Mouse (Mus musculus) hindbrain, embryonic 10.5 days (tissue): ENCODE measurements around the gene Gck. TPM values are rescaled to one million over a fixed set of nuclear protein-coding genes. Genes with fewer than 3 reads are reported as not detected.
"Not testable (repeated sequence)": the region's sequence is repeated elsewhere in the genome, so short reads cannot be mapped to it uniquely, and the experiment has no call there.

Source experiments
- DNase-seq: peaks from one replicate; pipeline ENCODE4 v3.0.0-alpha.2; 2017; ENCODE audit warnings: low spot score
- H3K27ac ChIP-seq: fragments of 300-500 bp; sonication (generic); 2 replicates; pipeline ENCODE4 v1.5.1; 2016; ENCODE audit warnings: mild to moderate bottlenecking, moderate library complexity
- H3K27me3 ChIP-seq: fragments of 300-500 bp; sonication (generic); 2 replicates; pipeline ENCODE4 v1.6.1; 2016; ENCODE audit warnings: mild to moderate bottlenecking; ENCODE audit not compliant: poor library complexity, insufficient read depth, severe bottlenecking
- H3K36me3 ChIP-seq: fragments of 300-500 bp; sonication (generic); 2 replicates; pipeline ENCODE4 v1.6.1; 2016; ENCODE audit warnings: mild to moderate bottlenecking, moderate library complexity
- H3K4me1 ChIP-seq: fragments of 300-500 bp; sonication (generic); replicated peaks from 2 replicates; pipeline ENCODE4 v1.6.1; 2016; ENCODE audit warnings: mild to moderate bottlenecking
- H3K4me3 ChIP-seq: fragments of 300-500 bp; sonication (generic); 2 replicates; pipeline ENCODE4 v1.5.1; 2016; ENCODE audit warnings: mild to moderate bottlenecking, moderate library complexity
- H3K9me3 ChIP-seq: fragments of 300-500 bp; sonication (generic); 2 replicates; pipeline ENCODE4 v1.6.1; 2016; ENCODE audit warnings: mild to moderate bottlenecking, moderate library complexity
- WGBS: fragments of 180-500 bp; shearing (Covaris S2); methylation state at CpG from one replicate; pipeline ENCODE4 v1.1.7; 2016; 5-methylcytosine and 5-hydroxymethylcytosine counted together
- polyA plus RNA-seq: library from polyadenylated mRNA; unstranded; fragments of >200 nt; fragmentation: Nextera tagmentation; extraction: Ambion mirVana; gene quantifications from 2 replicates; pipeline ENCODE4 v1.2.1, GENCODE M21; 2016

Gck gene
- polyA plus RNA-seq, 1 experiment from 2014 or later, result 2.5 TPM

DNA sequence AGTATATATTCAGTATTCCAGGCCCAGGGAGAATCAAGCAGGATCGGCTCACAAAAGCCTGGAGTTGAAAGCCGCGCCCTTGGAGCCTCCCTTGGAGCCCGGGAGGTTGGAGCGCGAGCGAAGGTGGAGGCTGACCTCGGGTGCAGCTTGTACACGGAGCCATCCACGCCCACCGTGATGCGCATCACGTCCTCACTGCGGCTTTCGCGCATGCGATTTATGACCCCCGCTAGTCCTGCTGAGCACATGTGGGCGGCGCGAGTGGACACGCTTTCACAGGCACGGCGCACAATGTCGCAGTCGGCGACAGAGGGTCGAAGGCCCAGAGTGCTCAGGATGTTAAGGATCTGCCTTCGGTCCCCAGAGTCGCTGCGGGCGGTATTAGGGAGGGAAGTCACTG, 47.9 kb downstream of the Gck start:
- WGBS, result under 1% methylated on average over 32 of the region's 32 CpGs
- H3K27ac ChIP-seq, result peak overlapping the region; percentile 88
- peaks cover 59% of the 10 kb centered on the region for H3K27me3 ChIP-seq
- H3K4me1 ChIP-seq, result peaks cover 62% of the 10 kb centered on the region
- peak overlapping the region; percentile 53 for H3K4me3 ChIP-seq
- no peaks in the 10 kb centered on the region for H3K36me3 ChIP-seq
- peak; percentile 83 for DNase-seq
- no peaks in the 10 kb centered on the region for H3K9me3 ChIP-seq

- Histone ChIP-seq H3K27ac (peak overlapping the region; percentile 88), H3K9me3 (no peaks in the 10 kb centered on the region), H3K36me3 (no peaks in the 10 kb centered on the region), H3K4me3 (peak overlapping the region; percentile 53), H3K4me1 (peaks cover 62% of the 10 kb centered on the region), H3K27me3 (peaks cover 65% of the 10 kb centered on the region)
- 14% methylated on average over 3 of the region's 3 CpGs for WGBS
- DNase-seq, result no peak
Measured at GRCm38 (mm10) chr11:5901320-5901719, 48.6 kb downstream of the Gck start.

DNA sequence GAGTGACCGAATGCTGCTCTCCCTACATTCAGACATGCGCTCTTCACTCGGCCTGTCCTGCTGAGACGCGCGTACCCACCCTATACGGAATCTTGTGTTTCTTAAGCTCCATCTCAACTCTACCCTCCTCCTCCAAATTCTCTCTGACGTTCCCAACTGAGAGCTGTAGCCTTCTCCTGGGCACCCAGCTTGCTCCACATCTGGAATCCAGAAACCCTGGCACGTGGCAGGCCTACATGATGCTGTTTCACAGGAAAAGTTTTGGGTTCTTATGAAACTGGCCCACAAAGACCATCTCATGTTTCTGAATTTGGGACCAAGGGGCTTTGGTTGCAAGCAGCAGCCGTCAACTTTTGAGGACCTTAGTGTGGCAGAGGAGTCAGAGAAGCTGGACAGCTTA, 50.6 kb downstream of the Gck start:
- H3K27ac ChIP-seq, result no peak overlapping the region
- no peak overlapping the region for H3K4me3 ChIP-seq
- no peak for DNase-seq
- H3K4me1 ChIP-seq, result peaks cover 73% of the 10 kb centered on the region
- peaks cover 72% of the 10 kb centered on the region for H3K27me3 ChIP-seq
- no peaks in the 10 kb centered on the region for H3K36me3 ChIP-seq
- no peaks in the 10 kb centered on the region for H3K9me3 ChIP-seq
- WGBS, result 95% methylated on average over 10 of the region's 10 CpGs

DNA sequence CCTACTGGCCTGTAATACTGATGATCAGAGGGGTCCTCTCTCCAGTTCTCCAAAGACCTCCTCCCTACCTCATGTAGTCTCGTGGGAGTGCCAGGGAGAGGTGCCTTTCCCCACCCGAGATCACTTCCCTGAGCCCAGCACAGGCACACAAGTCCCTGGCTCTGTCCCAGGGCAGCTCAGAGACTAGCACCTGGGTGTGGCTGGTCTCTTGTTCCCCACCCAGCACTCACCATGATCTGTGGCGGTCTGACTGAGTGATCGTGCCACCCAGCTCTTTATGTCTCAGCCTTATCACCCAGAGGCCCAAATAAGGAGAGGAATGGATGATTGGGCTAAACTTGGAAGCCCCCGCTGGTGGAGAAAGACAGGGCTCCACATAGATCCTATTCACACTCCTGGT, 51.4 kb downstream of the Gck start, which contains the start of gene Myl7:
Gene Myl7 (minus strand): TSS at position 252 of the 400 bp plus-strand sequence.
- Histone ChIP-seq H3K4me3 (peak within 1 kb of the TSS; percentile 31), H3K27me3 (peaks cover 72% of the 10 kb centered on the region), H3K27ac (peak within 1 kb of the TSS; percentile 72), H3K36me3 (no peaks in the 10 kb centered on the region), H3K4me1 (peaks cover 76% of the 10 kb centered on the region), H3K9me3 (no peaks in the 10 kb centered on the region)
- 70% methylated on average over 5 of the region's 5 CpGs for WGBS
- DNase-seq, result no peak

DNA sequence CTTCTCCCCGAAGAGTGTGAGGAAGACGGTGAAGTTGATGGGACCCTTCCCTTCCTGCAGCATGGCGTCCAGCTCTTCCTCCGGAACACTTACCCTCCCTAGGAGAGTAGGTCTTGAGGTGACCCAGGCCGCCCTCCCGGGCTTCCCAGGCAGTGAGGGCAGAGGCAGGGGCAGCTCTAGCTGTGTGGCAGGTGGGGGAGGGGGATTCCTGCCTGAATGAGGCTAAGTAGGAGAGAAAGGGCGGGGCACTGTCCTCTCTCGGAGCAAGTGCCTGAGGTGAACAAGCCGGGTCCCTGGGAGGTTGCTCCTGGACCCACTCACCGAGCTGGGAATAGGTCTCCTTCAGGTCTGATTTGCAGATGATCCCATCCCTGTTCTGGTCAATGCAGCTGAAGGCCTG, 52.0 kb downstream of the Gck start:
- H3K27me3 ChIP-seq, result peaks cover 65% of the 10 kb centered on the region
- peaks cover 76% of the 10 kb centered on the region for H3K4me1 ChIP-seq
- H3K27ac ChIP-seq, result peak overlapping the region; percentile 72

GRCm38 (mm10) chr11:5897230-5897629, 52.7 kb downstream of the Gck start:
- Histone ChIP-seq H3K4me3 (0 out of 2 replicates have a peak overlapping the region, but pooled peaks have one; percentile 31), H3K36me3 (no peaks in the 10 kb centered on the region), H3K4me1 (peaks cover 76% of the 10 kb centered on the region), H3K27me3 (peaks cover 59% of the 10 kb centered on the region), H3K27ac (peak overlapping the region; percentile 72), H3K9me3 (no peaks in the 10 kb centered on the region)
- WGBS, result 12% methylated on average over 16 of the region's 16 CpGs
- DNase-seq, result no peak

More for the DNA sequence above, 52.0 kb downstream of the Gck start:
- Histone ChIP-seq H3K4me3 (peak overlapping the region; percentile 31), H3K9me3 (no peaks in the 10 kb centered on the region), H3K36me3 (no peaks in the 10 kb centered on the region)
- 8% methylated on average over 10 of the region's 10 CpGs for WGBS
- no peak for DNase-seq

DNA sequence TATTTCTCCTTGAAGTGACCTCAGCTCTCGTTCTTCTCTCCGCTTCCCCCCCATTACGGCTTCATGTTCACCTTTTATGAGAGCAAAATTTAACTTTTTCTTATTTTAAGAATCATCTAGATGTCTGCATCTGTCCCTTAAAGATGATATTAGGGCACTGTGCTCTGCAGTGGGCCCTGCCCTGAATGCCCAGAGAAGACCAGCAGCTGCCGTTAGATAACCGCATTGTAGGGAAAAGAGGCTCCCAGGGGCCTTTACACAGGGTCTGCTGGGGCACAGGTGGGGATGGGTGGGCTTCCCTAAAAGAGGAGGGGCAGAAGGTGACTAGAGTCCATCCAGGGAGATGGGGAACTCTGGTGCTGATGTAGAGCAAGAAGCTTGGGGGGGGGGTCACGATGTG, 56.1 kb downstream of the Gck start:
- no peak overlapping the region for H3K4me3 ChIP-seq
- no peaks in the 10 kb centered on the region for H3K36me3 ChIP-seq
- peaks cover 72% of the 10 kb centered on the region for H3K4me1 ChIP-seq
- peak overlapping the region; percentile 64 for H3K27ac ChIP-seq
- H3K9me3 ChIP-seq, result no peaks in the 10 kb centered on the region
- DNase-seq, result no peak
- 71% methylated on average over 6 of the region's 6 CpGs for WGBS
- peaks cover 32% of the 10 kb centered on the region for H3K27me3 ChIP-seq

DNA sequence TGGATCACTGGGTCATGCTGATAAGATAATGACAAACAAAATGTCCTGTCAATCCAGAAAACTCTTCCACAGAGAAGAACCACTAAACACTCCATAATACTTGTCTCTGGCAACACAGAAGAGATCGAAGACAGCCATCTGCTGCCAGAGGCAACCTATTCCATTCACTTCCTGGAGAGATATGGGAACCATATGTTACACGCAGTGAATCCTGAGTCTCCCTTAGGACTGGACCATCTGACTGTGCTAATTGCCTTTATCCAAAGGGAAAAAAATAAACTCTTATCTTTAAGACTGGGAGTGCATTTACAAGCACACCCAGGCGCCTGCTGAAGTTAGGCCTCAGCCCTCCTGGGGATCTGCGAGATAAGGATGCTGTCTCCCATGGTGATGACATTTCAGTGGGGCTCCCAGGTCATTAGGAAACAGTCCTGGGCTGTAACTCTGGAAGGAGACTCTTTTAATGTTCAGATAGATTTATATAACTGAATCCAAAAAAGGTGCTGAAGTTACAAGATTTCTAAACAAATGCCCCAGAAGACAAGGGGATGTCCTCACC, 57.0 kb downstream of the Gck start:
- Histone ChIP-seq H3K4me3 (no peak overlapping the region), H3K9me3 (no peaks in the 10 kb centered on the region), H3K27me3 (peaks cover 23% of the 10 kb centered on the region), H3K27ac (peak overlapping the region; percentile 79; the same call in 1 of the 2 replicates), H3K4me1 (peaks cover 72% of the 10 kb centered on the region), H3K36me3 (no peaks in the 10 kb centered on the region)
- no peak for DNase-seq
- 41% methylated on average over 4 of the region's 4 CpGs for WGBS

DNA sequence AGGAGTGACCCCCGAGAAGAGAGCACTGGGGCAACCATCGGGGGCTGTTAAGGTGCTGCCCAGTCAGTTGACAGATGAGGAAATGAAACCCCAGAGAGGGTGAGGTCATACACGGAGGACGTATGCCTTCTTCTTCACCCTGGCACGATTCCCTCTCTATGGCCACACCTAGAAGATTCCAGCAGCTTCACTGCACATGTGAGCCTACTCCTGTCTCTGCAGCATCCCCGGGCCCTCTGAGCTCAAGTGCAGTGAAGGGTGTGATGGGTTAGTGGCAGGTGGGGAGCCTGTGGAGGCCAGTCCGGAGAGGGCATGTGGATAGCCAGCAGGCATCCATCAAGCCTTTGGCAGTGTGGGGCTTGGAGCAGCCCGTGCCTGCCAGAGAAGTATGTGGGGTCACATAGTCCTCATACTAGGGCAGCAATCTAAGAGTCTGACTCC, 57.7 kb downstream of the Gck start:
- Histone ChIP-seq H3K4me3 (no peak overlapping the region), H3K27me3 (peaks cover 16% of the 10 kb centered on the region), H3K27ac (peak overlapping the region; percentile 79), H3K36me3 (no peaks in the 10 kb centered on the region), H3K9me3 (no peaks in the 10 kb centered on the region), H3K4me1 (peaks cover 71% of the 10 kb centered on the region)
- peak; percentile 43 for DNase-seq
- WGBS, result 52% methylated on average over 8 of the region's 8 CpGs

- H3K4me1 ChIP-seq, result peaks cover 60% of the 10 kb centered on the region
- not testable (repeated sequence) for DNase-seq, H3K36me3 ChIP-seq, H3K27me3 ChIP-seq, H3K9me3 ChIP-seq, H3K4me3 ChIP-seq
- WGBS, result 69% methylated on average over 5 of the region's 5 CpGs
- 0 out of 2 replicates have a peak overlapping the region, but pooled peaks have one; percentile 56 for H3K27ac ChIP-seq
Measured at GRCm38 (mm10) chr11:5888563-5888962, 61.3 kb downstream of the Gck start.

GRCm38 (mm10) chr11:5887250-5887649, 62.6 kb downstream of the Gck start:
- Histone ChIP-seq H3K9me3 (no peaks in the 10 kb centered on the region), H3K4me3 (peak overlapping the region; percentile 0; the same call in 1 of the 2 replicates), H3K36me3 (no peaks in the 10 kb centered on the region), H3K27ac (peak overlapping the region; percentile 85), H3K27me3 (no peaks in the 10 kb centered on the region; the same call in 1 of the 2 replicates), H3K4me1 (peaks cover 47% of the 10 kb centered on the region)
- WGBS, result 17% methylated on average over 5 of the region's 5 CpGs
- DNase-seq, result peak; percentile 48

DNA sequence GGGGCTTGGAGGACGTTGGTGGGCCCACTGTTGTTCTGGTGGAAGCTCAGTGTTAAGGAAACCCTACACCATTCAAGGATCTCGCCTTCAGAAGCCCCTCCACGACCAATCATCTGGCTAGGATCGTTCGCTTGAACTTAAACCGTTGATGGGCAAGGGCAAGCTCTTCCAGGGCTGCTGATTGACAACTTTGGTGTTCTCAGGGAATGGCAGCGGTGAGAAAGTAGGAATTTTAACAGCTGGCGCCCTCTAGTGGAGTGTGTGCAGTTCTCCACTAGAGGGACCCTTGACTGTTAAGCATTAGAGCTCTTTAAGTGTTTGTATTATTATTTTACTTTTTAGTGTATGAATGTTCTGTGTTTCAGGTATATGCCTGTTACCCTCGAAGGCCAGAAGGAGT, 63.7 kb downstream of the Gck start:
- DNase-seq, result peak; percentile 65
- Histone ChIP-seq H3K27ac (peak overlapping the region; percentile 85), H3K9me3 (no peaks in the 10 kb centered on the region), H3K4me3 (no peak overlapping the region), H3K27me3 (no peaks in the 10 kb centered on the region; the same call in 1 of the 2 replicates), H3K36me3 (no peaks in the 10 kb centered on the region), H3K4me1 (peaks cover 38% of the 10 kb centered on the region)
- WGBS, result 22% methylated on average over 9 of the region's 9 CpGs

GRCm38 (mm10) chr11:5882518-5882917, 67.4 kb downstream of the Gck start:
- Histone ChIP-seq H3K27me3 (no peaks in the 10 kb centered on the region), H3K27ac (no peak overlapping the region), H3K36me3 (no peaks in the 10 kb centered on the region), H3K4me1 (peaks cover 31% of the 10 kb centered on the region), H3K9me3 (no peaks in the 10 kb centered on the region), H3K4me3 (no peak overlapping the region)
- no peak for DNase-seq
- 77% methylated on average over 8 of the region's 8 CpGs for WGBS
